Mouse (Mus musculus): ENCODE measurements around the gene Vmn1r194.
"Not testable (repeated sequence)": the region's sequence is repeated elsewhere in the genome, so short reads cannot be mapped to it uniquely, and the experiment has no call there.

Gene Vmn1r194

DNA sequence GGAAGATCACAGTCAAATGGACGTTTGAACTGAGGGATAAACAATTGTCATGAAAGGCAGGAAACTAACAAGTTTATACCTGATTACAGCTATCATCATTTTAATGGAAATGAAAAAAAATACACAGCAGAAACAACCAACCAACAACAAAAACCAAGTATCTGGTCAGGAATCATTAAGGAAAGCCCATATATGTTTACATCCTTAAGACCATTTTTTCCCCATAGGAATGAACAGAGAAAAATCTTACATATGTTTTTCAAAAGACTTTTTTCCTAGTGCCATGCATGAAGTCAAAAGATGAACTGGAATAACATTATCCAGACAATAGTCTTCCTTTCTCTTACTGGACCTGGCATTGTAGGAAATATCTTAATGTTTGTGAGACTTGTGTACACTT lies at the start of gene Vmn1r194:
Gene Vmn1r194 (plus strand): TSS at position 301 of the 400 bp plus-strand sequence.
- in situ Hi-C loops (cut with MboI; ENCODE audit: low pct_unique_long_range_greater_than_20kb in 1 of 2, low sequenced_read_pairs in 2 of 2, unreplicated experiment in 1 of 2): no loop called here

GRCm38 (mm10) chr13:22223060-22223459 lies 21.0 kb upstream of the Vmn1r194 start, which contains the start of gene Vmn1r193:
Vmn1r193 (minus strand) TSS chr13:22223160.
- in situ Hi-C loops (cut with MboI; ENCODE audit: low pct_unique_long_range_greater_than_20kb in 1 of 2, low sequenced_read_pairs in 2 of 2, unreplicated experiment in 1 of 2): not testable (repeated sequence)

DNA sequence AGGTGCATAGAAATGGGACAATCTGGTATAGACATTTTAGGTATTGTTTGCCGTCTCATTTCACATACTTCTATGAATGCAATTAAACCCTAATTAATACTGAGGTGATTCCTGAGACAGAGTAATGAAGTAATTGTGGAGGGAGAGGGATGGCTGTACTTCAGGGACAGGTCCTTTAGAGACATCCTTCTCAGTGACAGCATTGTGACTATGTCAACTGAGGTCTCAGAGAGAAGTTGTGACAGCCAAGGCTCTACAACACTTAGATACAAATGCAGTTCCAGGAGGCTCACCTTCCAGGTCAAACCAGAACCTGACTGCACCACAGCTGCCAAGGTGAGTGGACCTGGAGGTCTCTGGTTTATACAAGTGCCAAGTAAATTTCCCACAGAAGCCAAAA lies 26.2 kb downstream of the Vmn1r194 start, which contains the start of gene Vmn1r195:
Gene Vmn1r195 (plus strand): TSS at position 301 of the 400 bp plus-strand sequence.
- in situ Hi-C loops (cut with MboI; ENCODE audit: low pct_unique_long_range_greater_than_20kb in 1 of 2, low sequenced_read_pairs in 2 of 2, unreplicated experiment in 1 of 2): not testable (repeated sequence)

DNA sequence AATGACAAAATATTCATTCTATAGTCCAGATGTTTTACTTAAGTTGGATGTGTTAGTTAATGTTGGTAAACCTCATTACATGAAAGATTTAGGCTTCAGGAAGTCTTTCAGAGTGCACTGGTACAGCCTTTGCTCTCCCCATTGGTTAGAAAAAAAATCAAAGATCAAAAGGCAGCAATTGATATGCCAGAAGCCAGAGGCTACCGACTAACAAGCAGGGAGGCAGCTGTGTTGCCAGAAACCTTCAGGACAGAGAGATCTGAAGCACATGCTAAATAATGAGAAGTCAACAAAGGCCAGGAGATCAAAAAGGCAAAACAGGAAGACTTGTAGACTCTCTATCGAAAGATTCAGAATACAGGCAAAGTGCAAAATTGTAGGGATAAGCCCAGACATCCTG lies 27.7 kb downstream of the Vmn1r194 start:
- in situ Hi-C loops (cut with MboI; ENCODE audit: low pct_unique_long_range_greater_than_20kb in 1 of 2, low sequenced_read_pairs in 2 of 2, unreplicated experiment in 1 of 2): no loop called here

DNA sequence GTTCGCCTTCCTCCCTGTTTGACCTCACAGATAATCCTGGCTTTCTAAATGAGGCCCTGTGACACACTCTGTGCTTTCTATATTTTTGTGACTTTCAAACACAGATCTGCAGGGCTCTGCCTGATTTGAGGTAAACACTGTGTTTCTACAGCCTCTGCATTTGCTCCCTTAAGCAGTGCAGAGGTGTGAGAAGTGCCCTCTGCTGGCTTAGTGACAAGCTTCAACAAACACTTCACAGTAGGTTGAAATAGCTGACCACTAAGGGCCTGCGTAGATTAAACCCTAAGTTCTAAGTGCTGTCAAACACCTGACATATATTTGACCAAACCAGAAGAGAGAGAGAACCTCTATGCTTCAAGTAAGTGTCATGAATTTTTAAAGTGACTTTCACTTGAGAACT lies 40.6 kb downstream of the Vmn1r194 start:
- in situ Hi-C loops (cut with MboI; ENCODE audit: low pct_unique_long_range_greater_than_20kb in 1 of 2, low sequenced_read_pairs in 2 of 2, unreplicated experiment in 1 of 2): no loop called here

DNA sequence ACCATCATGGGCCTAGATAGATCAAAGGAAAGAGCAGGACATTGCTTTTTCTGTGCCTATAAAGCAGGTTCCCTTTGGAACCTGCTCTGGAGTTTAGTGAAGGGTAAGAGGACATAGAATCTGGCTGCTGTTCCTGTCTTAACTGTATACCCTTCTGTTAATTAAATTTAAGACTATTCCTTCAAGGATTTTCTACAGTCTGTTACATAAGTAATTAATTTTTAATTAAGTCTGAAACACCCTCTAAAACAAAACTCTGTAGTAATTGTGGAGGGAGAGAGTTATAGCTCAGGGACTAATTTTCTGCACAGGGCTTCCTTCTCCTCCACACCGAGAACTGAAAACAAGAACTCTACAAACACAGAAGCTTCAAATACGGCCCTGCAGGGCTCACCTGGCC lies 45.6 kb downstream of the Vmn1r194 start, which contains the start of gene Vmn1r196:
Gene Vmn1r196 (plus strand): TSS at position 301 of the 400 bp plus-strand sequence.
- in situ Hi-C loops (cut with MboI; ENCODE audit: low pct_unique_long_range_greater_than_20kb in 1 of 2, low sequenced_read_pairs in 2 of 2, unreplicated experiment in 1 of 2): no loop called here

Data from mouse embryonic stem cell (cell line).